Mouse (Mus musculus) layer of hippocampus, adult 11-12 months (tissue): ENCODE data around the gene Galnt9.

Experiments
- DNase-seq: peaks from one replicate; pipeline ENCODE4 v3.0.0; 2022; ENCODE audit warnings: low spot score

Galnt9 gene

DNA sequence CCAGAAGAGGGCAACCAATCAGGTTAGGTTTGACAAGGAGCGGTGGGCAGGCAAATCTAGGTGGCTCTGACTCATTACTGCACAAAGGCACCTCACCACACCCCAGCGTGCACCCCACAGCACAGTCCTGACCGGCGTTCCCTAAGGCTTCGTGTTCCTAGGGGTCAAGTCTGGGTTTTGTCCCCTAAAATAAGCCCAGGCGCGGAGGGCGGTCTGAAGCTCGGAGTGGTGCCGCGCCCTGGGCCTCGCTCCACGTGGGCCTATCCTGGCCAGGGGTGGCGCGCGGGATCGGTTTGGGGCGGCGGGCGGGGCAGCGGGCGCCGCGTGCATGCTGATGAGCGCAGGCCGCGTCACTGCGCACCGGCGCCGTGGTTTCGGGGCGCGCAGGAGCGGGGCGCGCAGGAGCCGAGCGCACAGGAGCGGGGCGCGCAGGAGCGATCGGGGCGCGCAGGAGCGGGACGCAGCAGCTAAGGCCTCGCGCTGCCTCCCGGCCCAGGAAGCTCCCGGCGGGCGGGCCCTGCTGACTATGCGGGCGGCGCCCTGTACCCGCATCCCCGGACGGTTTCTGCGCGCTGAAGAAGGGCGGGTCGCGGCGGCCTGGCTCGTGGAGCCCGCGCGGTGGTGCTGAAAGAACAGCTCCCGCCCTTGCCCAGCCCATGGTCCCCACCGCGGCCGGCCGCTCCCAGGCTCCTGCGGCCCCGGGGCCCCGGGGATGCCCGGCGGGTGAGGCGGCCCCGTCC lies at the start of gene Galnt9:
Gene Galnt9 (plus strand): TSS at position 405 of the 740 bp plus-strand sequence.
- DNase-seq, result peak; percentile 62

DNA sequence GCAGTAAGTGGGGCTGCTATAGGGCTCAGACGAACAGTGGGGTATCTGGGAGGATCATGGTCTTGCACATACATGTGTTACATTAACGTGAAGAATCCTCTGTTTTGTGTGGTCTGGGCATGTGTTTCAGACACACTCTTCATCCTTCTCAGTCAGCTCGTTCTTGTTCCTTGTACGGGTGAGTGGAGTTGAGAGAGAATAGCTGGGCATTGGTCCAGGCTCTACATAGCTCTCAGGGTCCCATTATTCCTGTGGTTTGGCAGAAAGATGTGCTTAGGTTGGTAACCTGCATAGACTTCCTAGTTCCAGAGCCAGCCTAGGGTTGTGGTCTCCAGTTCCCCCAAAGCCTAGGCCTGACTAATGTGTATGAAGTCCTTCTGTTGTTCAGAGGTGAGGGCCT lies 49.8 kb upstream of the Galnt9 start:
- DNase-seq, result no peak

DNA sequence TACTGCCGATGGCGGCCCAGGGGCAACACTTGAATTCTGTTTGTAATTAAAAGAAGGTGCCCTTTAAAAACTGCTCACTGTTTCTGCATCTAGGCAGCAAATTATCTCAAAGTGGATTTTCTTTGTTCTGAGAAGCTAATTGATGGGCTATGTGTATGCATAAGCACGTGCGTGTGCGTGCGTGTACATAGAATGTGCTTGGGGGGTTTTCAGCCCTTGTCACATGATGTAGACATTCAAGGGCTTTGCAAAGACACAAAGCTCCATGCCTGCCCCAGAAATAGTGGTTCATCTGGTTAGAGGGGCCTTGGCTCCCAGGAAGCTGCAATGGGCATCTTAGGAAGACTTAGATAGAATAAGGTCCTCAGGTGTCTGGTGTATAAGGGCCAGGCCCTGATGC lies 49.1 kb upstream of the Galnt9 start:
- DNase-seq, result no peak

DNA sequence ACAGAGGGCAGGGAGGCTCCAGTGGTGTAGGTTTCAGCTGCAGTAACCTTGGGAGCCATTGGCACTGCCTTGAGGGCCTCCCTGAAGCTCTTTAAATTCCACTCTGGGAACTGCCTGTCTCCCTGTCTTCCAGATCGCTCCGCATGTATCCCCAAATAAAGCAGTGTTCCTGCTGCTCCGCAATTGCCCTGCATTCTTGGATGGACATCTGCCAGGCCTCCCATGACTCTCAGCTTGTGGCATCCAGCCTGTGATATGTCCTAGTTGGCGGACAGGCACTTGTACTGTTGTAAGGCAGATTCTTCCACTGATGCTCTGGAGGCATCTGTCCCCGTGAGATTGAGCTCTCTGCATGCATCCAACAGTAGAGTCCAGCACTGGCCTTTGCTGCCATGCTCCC lies 46.6 kb upstream of the Galnt9 start:
- DNase-seq, result no peak

DNA sequence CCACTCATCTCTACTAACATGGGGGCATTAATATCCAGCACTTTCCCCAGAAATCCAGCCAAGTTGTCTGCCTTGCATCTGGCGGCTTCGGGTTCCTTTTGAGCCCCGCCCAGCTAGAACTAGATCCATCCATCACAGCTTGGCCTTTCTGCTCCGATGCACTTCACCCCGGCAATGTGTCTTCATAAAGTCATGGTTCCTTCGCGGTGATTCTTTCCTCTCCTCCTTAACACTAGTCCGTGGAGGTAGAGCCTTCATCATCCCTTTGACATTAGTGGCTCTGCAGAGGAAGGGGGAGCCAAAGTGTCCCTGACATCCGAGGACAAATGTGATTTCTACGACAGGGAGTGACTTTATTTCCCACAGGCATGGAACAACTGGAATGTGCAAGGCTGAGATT lies 46.1 kb upstream of the Galnt9 start:
- DNase-seq, result no peak

DNA sequence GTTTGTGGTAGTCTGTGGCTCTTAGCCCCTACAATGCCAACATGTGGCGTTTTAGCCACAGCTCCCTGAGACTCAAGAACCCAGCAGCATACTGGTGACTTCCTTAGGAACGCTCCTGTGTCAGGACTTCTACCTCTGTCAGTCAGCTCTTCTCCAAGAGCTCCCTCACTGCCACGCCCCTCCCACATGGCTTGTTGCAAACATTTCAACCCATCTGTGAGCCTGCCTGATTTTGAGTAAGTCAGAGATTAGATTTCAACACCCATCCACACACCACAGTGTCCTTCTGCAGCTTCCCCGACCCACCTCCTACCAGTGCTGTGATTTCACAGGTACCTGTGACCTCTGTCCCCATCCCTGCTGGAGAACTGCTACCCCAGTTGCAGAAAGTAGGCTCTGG lies 43.9 kb upstream of the Galnt9 start:
- DNase-seq, result no peak

DNA sequence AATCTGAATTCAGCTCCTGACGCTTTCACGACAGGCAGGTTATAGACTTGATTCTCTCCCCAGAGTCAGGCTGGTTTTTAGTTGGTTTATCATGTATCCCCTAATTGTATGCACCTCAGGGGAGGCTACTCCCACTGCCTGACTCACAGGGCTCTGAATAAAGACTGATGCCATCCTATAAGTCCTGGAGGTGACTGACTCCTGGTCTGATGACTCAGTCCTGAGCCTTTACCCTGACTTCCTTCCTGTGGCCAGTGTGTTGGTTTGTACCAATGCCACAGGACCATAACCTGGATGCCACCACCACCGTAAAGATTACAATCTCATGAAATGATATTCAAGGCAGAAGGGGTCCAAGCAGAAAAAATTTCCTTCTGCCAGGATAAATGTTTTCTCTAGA lies 40.8 kb upstream of the Galnt9 start:
- DNase-seq, result no peak

DNA sequence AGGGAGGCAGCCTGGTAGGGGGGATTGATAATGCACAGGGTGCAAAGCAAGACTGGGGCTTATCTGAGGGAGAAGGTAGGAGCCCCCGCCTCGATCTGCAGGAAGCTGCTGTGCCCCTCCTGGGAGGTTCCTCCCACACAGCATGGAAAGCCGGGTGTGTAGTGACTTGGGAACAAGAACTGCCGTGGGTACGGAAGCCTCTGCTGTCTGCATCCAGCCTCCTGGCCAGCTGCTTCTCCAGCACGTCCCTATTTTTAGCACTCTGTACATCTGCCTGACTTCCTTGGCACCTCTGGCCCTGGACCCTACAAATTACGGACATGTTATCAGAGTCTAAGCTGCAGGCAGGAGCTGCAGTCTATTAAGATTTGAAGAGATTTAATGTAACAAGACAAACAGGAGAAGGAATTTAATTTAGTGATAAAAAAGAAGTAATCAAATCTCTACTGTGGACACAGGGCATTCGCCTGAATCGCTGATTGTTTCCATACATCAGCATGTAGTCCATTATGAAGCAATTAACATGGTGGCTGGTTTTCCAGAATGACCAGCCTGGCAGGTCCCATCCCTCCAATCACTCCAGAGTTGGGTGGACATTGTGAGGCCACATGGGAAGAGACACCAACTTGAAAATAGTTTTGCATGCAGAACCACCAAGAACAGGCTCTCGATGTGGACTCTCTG lies 38.4 kb upstream of the Galnt9 start:
- DNase-seq, result no peak

DNA sequence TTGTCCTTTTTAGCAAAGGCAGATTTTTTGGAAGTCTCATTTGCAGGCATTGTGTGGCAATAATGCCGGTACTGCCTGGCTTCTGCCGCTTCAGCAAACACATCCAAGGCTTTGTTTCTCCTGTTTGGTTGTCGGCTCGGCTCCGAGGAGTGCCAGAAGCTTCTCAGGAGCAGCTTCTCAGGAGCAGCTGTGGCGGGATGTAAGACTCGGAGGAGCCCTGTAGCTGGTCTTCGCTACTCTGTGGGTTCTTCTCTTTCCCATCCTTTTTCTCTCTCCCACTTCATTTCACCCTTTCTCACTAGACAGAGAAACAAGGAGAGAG lies 37.9 kb upstream of the Galnt9 start:
- no peak for DNase-seq

DNA sequence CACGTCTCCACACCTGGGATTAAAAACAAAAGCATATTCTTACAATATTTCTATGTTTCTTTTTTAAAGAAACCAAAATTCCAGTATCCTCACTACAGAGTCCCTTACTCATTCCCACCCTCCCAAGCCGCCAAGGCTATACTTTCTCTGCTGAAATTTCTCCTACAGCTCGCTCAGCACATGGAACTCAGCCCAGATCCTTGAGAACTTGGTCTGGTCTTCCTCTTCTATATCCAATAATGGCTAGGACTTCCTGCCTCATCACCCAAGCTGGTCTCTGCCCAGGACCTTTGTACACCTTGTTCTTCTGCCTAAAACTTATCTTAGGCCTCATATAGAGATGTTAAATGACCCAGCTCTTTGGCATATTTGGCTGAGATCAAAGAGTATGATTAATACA lies 37.3 kb upstream of the Galnt9 start:
- no peak for DNase-seq

DNA sequence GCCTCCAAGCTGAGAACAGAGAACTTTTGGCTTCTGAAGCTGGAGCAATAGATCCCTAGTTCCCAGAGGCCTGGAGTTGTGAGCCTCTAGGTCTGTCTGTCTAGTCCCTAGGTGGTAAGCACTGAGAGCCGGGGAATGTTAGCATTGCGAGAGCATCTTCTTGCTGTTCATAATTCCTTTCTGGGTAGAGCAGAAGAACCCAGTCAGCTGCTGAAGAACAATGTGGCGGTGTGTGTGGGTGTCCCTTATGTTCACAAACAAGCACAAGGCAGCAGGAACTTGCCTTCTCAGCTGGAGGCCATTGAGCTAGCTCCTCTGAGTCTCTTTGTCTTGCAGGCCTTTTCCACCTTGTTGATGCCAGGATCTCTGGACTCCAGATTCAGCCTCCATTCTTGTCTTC lies 36.2 kb upstream of the Galnt9 start:
- peak; percentile 36 for DNase-seq

DNA sequence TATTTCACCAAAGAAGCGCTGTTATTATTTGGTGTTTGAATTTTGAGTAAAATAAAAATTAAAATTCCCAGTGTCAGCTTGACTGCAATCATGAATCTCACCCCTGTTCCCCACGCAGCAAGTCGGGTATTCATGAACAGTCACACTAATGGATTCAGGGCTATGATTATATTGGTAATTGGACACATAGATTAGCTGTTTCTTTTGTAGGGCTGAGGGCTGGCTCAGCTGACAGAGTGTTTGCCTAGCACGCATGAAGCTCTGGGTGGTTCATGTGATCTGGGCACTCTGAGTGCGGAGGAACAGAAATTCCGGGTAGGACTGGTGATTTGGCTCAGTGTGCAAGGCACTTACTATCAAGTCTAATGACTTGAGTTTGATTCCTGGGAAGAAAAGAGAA lies 33.8 kb upstream of the Galnt9 start:
- no peak for DNase-seq

DNA sequence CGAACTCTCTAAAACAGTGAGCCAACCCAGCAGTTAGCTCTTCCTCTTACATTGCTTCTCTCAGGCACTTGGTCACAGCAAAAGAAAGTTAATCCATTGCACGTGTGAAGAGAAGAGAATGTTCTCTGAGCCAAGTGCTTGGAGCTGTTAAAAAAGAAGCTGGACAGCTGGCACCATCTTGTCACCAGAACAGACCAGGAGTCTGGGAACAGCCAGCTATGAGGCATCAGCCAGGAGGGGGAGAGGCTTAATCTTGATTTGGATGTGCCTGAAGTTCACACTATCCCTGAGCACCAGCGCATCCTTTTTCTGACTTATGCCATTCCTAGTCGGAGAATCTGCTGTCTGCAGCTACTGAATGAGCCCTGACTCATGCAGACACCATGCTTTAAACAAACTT lies 30.4 kb upstream of the Galnt9 start:
- DNase-seq, result no peak

DNA sequence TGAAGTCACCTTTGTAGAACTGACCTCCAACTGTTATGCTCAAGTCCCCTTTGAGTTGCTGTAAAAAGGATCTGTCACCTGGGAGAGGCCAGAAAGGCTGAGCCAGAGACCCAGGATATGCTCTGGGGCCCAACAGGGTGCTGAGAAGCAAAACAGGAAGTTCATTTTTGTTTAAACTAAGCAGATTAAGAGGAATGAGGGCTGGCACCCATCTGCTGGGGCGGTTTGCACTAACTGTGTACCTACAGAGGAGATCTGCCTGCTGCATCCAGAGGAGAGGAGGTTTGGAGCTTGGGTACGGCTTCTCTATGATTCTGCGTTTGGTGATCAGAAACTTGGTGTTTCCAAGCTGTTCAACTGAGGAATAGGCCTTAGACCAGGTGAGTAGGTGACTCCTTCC lies 29.5 kb upstream of the Galnt9 start:
- no peak for DNase-seq

DNA sequence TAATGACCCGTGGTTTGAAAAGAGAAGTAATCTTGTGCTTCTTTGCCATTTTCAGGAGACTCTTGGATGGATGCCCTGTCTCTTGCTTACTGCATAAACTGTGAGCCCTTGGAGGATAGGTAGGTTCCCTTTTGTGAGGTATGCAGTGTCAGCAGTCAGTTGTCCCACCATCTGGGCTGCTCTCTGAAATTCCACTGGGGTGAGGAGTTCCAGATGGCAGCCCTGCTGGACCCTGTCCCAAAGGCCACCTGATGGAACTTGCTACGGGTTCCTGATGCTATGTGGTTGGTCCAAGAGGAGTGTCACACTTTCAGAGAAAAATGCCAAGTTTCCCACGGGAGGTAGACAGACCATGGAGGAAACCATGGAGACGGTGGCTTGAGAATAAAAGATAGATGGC lies 27.8 kb upstream of the Galnt9 start:
- DNase-seq, result no peak

DNA sequence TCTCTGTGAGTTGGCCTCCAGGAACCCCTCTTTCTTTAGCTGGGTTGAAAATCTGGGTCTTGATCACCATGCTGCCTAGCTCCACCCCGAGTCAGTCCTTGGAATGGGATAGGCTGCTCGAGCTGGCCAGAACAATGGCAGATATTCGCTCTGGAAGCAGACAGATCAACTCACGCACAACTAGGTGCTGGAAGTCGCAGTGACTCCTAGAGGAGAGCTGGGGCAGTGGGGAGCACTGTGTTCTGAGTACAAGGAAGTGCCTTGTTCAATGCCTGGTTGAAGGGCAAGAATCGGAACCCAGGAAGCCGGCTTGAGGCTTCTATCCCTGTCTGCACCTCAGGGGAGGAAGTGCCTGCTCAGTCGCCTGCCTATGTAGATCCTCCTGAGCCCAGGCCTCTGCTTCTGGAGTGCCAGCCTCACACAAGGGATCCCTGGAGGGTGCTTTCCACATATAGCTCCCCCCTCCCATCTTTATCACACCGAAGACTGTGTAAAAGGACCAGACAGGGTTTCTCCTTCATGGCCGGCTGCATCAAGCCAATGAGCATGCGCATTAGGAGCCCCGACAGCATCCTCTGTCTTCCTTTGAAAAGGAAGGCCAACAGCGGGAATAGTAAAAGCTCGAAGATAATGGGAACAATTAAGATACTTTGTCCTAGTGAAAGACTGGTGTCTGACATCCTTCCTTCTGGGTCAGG lies 25.9 kb upstream of the Galnt9 start:
- no peak for DNase-seq

DNA sequence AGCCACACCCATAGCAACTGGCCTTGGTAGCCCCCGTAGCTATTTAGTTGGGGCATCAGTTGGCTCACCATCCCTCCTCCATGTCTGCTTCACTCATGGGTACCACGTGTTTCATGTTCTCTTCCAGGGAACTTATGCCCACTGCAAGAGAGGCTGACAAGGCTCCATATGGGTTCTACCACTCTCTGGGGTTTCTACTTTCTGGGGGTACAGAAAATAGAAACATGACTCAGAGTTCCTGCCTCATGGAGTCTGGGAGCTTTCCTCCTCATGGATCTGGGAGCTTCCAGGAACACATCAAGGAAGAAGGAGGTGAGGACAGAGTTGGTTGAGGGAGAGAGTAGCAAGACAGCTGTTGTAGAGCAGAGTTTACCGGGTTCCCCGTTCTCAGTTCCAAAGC lies 23.2 kb upstream of the Galnt9 start:
- no peak for DNase-seq

DNA sequence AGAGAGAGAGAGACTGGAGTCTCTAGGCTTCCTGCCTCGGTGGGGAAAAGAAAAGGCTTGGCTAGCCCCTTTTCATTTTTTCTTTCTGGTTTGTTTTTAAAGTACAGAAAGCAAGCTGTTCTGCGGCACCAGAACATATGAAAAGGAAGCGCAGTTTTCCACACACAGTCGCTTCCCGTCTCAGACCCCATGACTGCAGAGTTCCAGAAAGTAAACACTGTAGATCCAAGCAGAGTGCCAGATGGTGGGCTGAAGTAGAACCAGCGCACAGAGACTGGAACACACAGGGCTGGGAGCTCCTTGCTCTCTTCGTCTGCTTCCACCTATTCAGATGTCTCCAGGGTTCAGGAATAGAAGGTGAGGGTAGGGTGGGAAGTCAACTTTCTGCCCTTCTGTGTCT lies 22.3 kb upstream of the Galnt9 start:
- peak; percentile 46 for DNase-seq

DNA sequence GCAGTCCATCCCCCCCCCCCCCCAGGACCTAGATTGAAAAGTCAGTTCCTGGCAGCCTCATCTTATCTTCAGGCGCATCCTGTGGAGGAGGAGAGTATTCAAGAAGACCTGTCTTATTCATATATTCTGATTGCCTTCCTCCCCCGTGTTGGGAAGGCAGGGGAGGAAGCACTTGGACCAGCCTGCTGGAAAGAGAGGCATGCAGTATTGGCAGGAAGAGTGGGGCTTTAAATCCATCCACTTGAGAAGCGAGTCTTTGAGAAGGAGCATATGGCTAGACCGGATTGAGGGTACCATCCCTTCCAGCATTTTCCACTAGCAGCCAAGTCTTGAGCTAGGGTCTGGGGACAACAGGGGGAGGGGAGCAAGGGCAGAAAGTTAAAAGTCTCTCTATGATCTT lies 20.9 kb upstream of the Galnt9 start:
- no peak for DNase-seq

DNA sequence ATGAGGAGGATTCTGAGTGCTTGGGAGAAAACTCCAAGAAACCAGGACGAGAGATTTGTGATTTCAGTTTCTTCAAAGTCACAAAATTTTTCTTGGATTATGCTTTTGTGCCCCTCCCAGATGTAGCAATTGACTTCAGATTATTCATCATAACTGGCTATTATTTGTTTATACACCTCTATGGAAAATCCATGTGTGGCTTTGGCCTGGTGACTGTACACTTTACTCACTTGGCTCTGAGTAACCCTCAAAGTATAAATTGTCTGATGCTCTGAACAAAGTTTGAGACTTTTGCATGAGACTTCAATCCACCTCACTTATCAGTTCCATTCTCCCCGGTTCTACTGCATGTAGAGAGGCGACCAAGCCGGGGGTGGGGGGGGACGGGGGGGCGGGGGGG lies 18.5 kb upstream of the Galnt9 start:
- no peak for DNase-seq

DNA sequence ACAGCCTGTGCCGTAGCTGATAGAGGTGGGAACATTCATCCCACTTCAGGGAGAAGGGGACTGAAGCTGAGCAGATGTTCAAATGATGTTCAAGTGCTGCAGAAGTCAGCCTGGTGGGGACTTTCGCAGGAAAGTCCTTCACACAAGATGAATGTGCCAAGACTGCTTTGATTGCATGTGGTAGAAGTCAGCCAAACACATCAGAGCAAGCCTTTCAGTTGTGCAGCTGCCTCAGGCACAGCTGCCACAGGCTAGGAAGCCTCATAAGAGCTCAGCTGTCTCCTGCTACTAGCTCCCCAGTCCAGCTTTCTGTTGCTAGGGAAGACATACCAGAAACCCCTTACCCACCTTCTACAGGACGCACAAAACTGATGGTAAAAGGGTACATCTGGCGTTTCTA lies 17.6 kb upstream of the Galnt9 start:
- DNase-seq, result no peak

DNA sequence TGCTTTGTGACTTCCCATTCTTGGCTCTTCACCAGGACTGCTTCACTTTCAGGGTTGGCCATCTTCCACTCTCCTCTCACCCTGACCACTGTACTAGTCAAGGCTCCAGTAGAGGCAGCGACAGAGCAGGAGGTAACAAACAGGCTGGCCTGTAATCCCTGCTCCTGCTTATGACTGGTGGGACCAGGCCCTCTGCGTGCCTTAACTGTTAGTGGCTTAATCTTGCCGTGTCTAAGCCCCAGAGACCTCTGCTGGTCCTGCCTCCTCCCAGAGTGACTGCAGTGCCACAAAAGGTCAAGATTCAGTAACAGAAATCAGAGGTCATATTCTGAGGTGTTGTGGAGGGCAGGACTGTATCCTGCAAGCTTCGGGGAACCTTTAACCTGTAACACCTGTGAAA lies 13.1 kb upstream of the Galnt9 start:
- DNase-seq, result no peak

DNA sequence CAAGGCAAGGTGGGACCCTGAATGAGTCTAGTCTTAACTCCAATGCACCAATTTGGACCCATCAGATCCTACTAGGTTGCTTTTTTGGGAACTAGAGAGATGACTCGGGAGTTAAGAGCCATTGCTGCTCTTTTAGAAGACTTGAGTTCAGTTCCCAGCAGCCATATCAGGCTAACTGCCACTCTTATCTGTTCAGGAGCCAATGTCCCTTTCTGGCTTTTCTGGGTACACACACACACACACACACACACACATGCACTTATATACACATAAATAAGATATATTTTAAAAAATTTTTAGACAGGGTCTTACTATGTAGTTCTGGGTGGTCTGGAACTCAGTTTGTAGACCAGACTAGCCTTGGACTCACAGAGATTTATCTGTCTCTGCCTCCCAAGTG lies 9.8 kb upstream of the Galnt9 start:
- no peak for DNase-seq

DNA sequence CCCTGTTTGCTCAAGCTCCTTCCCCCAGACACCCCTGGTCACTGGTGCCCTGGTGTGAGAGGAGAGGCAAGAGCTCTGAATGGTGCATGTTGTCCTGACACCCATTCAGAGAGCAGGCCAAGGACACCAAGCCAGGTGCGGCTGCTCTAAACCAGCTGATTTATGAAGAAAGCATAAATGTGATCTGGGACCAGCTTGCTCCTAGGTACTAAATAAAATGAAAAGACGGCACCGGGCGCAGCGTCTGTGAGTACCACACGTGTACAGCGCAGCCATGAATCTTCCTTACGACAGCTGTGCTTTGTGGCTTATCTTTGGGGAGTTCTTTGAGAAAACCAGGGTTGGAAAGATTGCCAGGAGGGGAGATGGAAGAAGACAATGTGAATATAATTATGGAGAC lies 8.2 kb upstream of the Galnt9 start:
- DNase-seq, result no peak
